Mouse (Mus musculus): Measurements from ENCODE around the gene Pdxp. TPM values are rescaled to one million over a fixed set of nuclear protein-coding genes. Genes with fewer than 3 reads are reported as not detected.

Gene Pdxp
- polyA plus RNA-seq, 1 experiment, result 35.3 TPM

DNA sequence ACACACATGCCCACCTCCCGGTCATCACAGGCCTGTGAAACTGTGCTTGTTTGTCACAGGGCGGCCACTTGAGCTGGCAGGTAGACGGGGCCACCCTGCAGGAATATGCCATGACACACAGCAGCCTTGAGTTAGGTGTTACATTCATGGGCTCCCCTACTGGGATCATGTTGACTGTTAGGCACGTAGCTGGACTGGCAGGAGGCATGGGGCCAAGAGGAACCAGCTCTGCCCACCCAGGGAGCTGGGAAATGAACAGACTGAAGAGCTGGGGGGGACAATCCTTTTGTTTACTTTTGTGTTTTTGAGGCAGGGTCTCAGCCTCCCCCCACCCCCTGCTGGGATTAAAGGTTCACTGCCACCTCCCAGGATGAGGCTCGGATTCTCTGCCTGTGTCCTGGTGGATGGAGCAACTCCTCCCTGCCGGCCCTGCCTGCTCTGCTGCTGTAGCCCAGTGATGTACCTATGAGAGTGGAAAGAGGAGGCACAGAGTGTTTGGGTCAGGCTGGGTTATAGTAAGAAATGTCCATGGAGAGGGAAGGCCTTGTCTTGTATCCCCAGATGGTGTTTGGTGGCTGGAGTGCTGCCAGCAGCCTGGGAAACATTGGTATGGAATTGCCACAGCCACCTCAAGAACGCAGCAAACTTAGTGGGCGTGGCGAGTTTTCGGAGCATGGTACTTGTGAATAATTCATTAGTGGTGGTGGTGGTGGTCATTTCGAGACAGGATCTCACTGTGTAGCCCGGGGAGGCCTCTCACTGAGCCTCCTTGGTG lies 2.5 kb downstream of the Pdxp start:
- no peak for TF ChIP-seq GATA1 (IDR thresholded peaks at IDR 0.05; ENCODE audit: low read length)

DNA sequence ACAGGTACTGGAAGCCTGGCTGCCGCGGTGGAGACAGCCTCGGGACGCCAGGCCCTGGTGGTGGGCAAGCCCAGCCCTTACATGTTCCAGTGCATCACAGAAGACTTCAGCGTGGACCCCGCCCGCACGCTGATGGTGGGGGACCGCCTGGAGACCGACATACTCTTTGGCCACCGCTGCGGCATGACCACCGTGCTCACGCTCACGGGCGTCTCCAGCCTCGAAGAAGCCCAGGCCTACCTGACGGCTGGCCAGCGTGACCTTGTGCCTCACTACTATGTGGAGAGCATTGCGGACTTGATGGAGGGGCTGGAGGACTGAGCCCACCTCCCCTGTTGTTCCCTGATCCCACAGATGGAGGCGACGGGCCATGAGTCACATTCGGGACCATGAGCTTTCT lies 4.4 kb downstream of the Pdxp start:
- TF ChIP-seq GATA1 (IDR thresholded peaks at IDR 0.05; ENCODE audit: low read length), result no peak

DNA sequence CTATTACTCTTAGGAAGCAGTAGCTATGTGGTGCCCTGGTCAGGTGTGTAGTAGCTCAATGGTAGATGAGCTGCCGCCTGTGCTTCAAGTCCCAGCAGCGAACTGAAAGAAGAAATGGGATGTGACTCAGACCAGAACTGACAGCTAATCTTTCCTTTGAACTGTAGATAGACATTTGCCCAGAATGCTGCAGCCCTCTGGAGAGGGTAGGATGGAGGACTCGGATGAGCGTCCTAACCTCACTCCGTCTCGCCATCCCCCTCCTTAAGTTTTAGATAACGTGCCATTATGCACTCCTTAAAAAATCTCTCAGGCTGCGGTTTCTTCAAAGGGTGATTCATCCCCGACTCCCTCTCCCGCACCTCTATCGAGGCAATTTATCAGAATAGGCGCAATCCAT lies 6.2 kb downstream of the Pdxp start:
- TF ChIP-seq GATA1 (IDR thresholded peaks at IDR 0.05; ENCODE audit: low read length), result no peak

DNA sequence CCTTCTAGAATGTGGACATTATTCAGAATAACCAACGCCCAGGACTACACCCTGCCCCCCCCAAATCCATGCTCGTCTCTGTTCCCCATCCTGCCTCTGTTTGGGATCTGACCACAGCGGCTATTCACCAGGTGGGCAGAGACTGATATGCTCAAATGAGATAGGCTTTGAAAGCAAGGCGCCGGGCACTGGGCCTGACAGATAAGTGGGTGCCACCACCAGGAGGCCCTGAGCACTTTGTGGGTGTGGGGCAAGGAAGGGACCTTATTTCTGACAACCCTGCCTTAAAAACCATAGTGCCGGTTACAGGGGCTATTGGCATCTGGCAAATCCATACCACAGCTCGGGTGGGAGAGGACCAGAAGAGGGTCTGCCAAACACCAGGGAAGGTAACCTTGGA lies 9.0 kb downstream of the Pdxp start:
- peak; percentile 82 for TF ChIP-seq GATA1 (IDR thresholded peaks at IDR 0.05; ENCODE audit: low read length)

DNA sequence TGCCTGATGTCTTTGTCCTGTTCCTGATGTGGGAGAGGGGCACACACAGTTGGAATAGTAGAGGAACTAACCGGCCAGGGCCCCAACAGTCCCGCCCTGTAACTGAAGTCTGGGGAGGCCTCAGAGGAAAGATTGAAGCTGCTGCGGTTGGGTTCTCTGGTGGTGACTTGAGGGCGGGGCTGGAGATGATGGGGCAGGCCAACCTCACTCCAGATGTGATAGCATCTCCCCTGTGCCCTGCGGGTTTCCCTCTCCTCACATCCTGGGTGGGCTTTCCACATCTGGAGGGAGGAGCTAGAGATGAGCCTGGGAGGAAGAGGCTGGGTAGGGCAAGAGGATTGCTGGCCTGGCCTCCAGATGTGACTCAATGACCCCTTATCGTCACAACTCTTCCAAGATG lies 9.9 kb downstream of the Pdxp start:
- TF ChIP-seq GATA1 (IDR thresholded peaks at IDR 0.05; ENCODE audit: low read length), result peak; percentile 74

DNA sequence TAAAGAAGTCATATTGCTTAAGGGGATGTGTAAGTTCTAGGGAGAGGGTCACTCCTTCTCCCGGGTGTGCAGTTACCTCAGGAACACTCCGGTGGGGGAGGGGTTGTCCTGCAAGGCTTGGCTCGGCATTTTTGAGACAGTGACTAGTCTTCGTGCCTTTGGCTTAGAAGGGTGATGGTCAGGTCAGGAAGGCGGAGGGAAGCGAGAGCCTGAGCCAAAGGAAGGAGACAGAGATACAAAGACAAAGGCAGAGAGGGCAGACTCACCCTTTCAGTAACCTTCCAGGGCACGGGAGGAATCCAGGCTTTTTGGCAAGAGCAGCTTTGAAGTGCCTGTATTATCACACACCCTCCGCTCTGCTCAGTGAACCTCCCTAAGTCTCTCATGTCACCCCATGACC lies 11.4 kb downstream of the Pdxp start:
- TF ChIP-seq GATA1 (IDR thresholded peaks at IDR 0.05; ENCODE audit: low read length), result no peak

DNA sequence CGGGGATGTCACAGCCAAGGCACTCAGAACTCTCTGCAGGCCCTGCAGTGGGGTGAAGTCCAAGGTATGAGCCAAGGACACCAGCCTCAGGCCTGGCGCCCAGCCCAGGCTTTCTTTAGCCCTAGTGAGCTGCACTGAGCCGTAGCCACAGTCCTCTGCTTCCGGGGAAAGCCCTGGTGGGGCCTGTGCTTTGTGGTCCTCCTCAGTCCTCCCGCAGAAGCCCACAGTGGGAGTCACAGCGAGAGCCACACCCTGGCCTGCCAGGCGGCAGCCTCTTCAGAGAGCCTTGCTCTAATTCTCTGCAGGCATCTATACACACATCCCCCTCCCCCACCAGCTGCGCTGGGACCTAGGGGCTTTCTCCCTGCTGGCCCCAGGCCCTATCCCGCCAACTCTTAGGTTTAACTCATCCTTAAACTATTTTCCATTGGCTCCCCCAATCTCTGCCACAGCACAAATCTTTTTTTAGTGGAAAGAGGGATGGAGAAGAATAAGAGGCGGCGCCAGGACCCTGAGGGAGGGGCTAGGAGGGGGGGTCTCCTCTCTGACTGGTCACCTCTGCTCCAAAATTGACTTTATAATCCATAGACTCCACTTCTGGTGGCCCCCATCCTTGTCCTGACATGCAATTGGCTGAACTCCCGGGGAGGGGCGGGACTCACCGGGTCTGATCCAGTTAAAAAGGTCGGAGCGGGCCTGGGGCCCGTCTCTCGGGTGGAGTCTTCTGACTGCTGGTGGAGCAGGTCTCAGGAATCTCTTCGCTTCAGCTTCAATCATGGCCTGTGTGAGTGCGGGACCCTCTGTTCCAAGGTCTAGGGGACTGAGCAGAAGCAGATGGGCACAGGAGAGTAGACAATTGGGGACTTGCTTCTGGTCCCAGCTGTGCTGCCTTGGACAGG lies 12.6 kb downstream of the Pdxp start, which contains the start of gene Lgals1:
Gene Lgals1 (plus strand): TSS at position 705 of the 899 bp plus-strand sequence.
- TF ChIP-seq GATA1 (IDR thresholded peaks at IDR 0.05; ENCODE audit: low read length), result no peak

DNA sequence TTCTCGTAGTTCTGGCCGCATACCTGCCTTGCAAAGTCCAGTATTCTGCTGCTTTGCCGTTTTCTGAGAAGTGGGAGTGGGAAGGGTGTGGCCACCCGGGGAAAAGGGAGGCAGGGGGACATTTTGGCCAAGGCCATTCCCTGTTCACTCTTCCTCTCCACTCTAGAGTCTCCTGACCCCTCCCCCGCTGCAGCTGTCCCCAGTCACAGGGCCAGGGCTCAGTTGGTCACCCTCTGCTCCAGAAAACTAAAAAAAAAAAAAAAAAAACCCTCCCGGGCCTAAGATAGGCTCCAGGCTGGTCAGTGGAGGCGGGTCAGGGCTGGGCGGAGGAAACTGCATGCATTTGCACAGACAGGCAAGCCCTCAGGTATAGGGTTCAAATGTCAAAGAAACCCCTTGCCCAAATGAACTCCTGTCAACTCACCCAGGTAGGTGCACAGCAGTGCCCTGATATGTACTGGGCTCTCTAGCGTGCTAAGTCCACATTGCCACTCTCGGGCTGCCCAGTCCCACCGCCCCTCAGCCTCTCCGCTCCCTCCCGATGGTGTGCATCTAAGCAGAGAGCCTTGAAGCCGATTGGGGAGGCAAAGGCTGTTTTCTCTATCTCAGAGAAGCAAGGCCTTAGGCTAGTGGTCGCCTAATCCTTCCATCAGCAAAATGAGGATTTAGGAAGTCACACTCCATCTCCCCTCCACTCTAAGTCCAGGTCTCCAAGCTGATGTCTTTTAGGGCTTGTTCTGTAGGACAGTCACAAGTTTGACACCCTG lies 13.5 kb downstream of the Pdxp start:
- no peak for TF ChIP-seq GATA1 (IDR thresholded peaks at IDR 0.05; ENCODE audit: low read length)

DNA sequence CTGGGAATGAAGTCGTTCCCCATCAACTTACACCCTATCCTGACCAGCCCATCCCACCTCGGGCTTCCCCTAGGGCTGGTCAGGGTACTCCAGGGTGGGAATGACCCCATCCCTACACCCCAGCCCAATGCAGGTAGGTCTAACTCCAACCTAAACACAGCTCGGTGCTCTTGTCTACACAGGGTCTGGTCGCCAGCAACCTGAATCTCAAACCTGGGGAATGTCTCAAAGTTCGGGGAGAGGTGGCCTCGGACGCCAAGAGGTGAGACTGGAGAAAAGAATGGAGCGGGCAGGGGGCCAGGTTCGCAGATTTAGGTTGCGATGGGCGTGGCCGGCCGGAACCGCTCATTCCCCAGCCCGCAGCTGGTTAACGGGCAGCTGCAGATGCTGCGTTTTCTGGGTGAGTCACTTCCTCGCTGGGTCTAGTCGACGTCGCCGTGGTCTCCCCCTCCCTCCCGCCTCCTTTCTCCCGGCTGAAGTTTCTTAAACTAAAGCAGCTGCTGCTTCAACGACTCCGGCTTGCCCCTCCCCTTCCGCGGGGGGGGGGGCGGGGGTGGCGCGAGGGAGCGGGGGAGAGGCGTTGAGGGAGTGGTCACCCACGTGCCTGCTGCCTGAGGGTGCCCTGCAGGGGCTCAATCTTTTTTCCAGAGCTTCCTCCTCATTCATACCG lies 14.2 kb downstream of the Pdxp start:
- no peak for TF ChIP-seq GATA1 (IDR thresholded peaks at IDR 0.05; ENCODE audit: low read length)

DNA sequence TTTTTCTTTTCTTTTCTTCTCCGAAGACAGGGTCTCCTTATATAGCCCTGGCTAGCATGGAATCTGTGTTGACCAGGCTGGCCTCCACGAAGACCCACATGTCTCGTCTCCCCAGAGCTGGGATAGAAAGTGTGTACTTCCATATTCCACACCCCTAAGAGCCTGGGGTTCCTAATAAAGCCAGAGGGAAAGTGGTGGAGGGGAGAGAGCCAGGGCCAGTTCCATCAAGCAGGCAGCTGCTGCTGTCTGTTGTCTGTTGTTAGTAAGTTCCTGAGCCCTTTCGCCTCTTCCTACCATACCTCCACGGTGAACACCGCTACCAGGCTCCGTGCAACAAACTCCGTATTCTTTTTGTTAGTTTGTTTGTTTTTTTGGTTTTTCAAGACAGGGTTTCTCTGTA lies 14.8 kb downstream of the Pdxp start:
- no peak for TF ChIP-seq GATA1 (IDR thresholded peaks at IDR 0.05; ENCODE audit: low read length)

DNA sequence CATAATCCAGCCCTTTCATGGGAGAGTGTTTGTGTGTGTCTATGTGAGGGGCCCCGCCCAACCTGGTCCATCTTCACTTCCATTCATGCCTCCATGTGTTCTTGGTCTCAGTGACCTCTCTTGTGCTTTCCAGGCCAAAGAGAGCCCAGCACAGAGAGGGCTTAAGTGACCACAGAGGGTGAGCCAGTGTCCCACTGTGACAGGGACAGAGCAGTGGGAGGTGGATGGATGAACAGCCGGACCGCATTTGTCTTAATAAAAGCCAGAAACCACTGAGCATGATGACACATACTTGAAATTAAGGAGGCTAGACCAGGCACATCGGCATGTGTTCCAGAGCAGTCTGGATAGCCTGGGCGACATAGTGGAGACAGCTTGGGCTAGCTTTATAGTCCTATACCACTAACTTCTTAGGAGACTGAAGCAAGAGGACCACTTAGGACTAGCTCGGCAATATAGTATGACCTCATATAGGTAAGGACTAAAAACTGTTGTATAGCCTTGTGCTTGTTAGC lies 16.5 kb downstream of the Pdxp start:
- no peak for TF ChIP-seq GATA1 (IDR thresholded peaks at IDR 0.05; ENCODE audit: low read length)

DNA sequence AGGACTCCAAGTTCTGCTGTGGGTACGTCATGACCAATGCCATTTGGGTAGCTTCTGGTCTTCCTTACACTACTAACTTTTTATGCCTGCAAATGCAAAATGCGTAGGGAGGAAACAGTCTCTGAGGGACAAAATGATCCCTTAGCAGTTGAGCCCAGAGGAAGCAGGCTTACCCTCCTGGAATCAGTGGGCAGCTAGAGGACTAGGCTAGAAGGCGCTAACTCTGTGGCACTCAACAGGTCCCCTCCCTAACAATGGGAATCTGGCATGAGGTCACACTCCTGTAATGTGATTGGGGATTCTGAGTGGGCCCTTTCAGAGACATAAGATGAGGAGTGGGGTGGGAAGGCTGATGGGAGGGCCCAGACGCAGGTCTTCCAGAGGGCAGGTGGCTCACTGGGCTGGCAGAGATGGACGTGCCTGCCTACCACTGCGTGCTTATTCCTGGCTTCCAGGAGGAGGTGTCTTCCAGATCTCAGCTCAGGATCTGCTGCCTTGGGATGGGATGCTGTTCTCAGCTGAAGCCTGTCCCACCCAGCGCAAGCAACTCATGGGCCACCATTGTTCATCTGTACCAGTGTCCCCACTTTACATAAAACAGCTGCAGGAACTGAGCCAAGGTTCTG lies 17.2 kb downstream of the Pdxp start:
- no peak for TF ChIP-seq GATA1 (IDR thresholded peaks at IDR 0.05; ENCODE audit: low read length)

DNA sequence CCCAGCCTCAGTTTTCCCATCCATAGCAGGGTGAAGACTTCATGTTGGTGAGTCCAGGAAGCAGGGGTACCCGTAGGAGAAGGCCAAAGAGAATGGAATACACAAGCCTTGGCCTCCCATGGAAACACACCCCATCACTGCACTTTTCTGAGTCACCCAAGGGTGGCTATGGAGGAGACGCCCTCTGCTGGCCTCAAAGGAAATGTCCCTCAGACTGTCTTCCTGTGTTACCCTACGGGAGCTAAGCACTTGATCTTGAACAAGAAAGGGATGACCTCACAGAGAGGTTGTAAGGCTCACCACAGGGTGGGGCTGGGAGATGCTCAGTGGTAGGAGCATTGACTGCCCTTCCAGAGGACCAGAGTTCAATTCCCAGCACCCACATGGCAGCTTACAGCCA lies 17.9 kb downstream of the Pdxp start:
- no peak for TF ChIP-seq GATA1 (IDR thresholded peaks at IDR 0.05; ENCODE audit: low read length)

DNA sequence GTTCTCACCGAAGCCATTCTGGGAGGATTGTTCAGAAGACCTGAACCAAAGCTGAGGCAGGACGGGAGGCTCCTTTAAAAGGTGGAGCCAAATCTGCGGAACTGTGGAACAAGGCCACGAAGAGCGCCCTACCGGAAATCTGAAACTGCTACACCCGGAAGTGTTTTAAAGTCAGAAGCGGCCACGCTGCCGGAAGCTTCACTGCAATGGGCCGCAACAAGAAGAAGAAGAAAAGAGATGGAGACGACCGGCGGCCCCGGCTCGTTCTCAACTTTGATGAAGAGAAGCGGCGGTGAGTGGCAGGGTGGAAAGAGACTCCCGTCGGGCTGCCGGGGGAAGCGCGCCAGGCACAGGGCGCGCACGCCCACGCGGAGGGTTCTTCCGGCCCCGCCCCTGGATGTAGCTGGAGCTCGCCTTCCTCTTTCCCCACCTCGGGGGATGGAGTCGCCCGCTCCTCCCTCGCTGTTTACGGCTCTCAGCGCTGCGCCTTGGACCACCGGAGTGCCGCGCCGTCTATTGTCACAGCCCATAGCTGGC lies 21.1 kb downstream of the Pdxp start, which contains the start of gene Nol12:
Gene Nol12 (plus strand): TSS at position 150 of the 537 bp plus-strand sequence.
- TF ChIP-seq GATA1 (IDR thresholded peaks at IDR 0.05; ENCODE audit: low read length), result no peak

Data from G1E-ER4 (cell line).